8 mouse cellular contexts compared by ENCODE assay signal in genomic region chr11:75147106-75147845, GRCm38 (mm10). TPM values are rescaled to one million over a fixed set of nuclear protein-coding genes. Genes with fewer than 3 reads are reported as not detected.
DNase-seq lines count a peak whose midpoint lies in the region; ATAC-seq lines count a peak whose summit lies in the region.

No protein-coding gene starts in this region.

- 16% methylated on average over 11 of the region's 11 CpGs for WGBS in embryonic facial prominence, embryonic 12.5 days
- WGBS in hindbrain, embryonic 14.5 days, result 34% methylated on average over 11 of the region's 11 CpGs

- no peak overlapping the region for H3K9ac ChIP-seq in embryonic facial prominence, embryonic 12.5 days
- H3K9ac ChIP-seq in hindbrain, embryonic 14.5 days, result peak overlapping the region; percentile 2; the same call in 1 of the 2 replicates

- intact Hi-C loops in left cerebral cortex, postnatal 4 days (cut with DNase I), result no loop called here
- intact Hi-C loops in left cerebral cortex, postnatal 36 days (cut with DNase I), result no loop called here

- H3K4me1 ChIP-seq in embryonic facial prominence, embryonic 12.5 days, result peaks cover 39% of the 10 kb centered on the region
- peaks cover 14% of the 10 kb centered on the region for H3K4me1 ChIP-seq in hindbrain, embryonic 14.5 days (replicated peaks; ENCODE audit: control insufficient read depth, insufficient read depth, low read length)

- H3K4me3 ChIP-seq in embryonic facial prominence, embryonic 12.5 days, result no peak overlapping the region
- no peak overlapping the region for H3K4me3 ChIP-seq in hindbrain, embryonic 14.5 days (replicated peaks; ENCODE audit: low read length)

- peak; percentile 48 for DNase-seq in left cerebral cortex, postnatal 4 days
- DNase-seq in left cerebral cortex, postnatal 36 days (ENCODE audit: low spot score in 2 of 2), result no peak
- peak; percentile 58 for DNase-seq in hindbrain, embryonic 14.5 days (ENCODE audit: low spot score)
- no peak for DNase-seq in layer of hippocampus, adult 8-10 months (ENCODE audit: low spot score in 2 of 2)
- DNase-seq in cerebellum, postnatal 14 days, result no peak
- DNase-seq in right cerebral cortex, postnatal 25 days, result no peak

- no peaks in the 10 kb centered on the region for H3K27me3 ChIP-seq in embryonic facial prominence, embryonic 12.5 days
- no peaks in the 10 kb centered on the region for H3K27me3 ChIP-seq in hindbrain, embryonic 14.5 days (ENCODE audit: control insufficient read depth, insufficient read depth, low read length)

- H3K27ac ChIP-seq in embryonic facial prominence, embryonic 12.5 days, result peak overlapping the region; percentile 92
- peak overlapping the region; percentile 64 for H3K27ac ChIP-seq in hindbrain, embryonic 14.5 days

- no peaks in the 10 kb centered on the region for H3K9me3 ChIP-seq in embryonic facial prominence, embryonic 12.5 days
- H3K9me3 ChIP-seq in hindbrain, embryonic 14.5 days (ENCODE audit: control insufficient read depth, low read length), result no peaks in the 10 kb centered on the region

- ATAC-seq in embryonic facial prominence, embryonic 12.5 days (ENCODE audit: insufficient number of reproducible peaks, insufficient read depth, low FRiP score, low TSS enrichment), result peak; percentile 86
- peak; percentile 69 for ATAC-seq in hindbrain, embryonic 14.5 days (ENCODE audit: low FRiP score)
- 0 out of 2 replicates have a peak, but pooled peaks have one; percentile 4 for ATAC-seq in megakaryocyte-erythroid progenitor cell, adult 5-6 weeks (replicated peaks; ENCODE audit: low FRiP score, low TSS enrichment, poor library complexity, severe bottlenecking)

- H3K36me3 ChIP-seq in embryonic facial prominence, embryonic 12.5 days, result peaks cover 31% of the 10 kb centered on the region
- peaks cover 53% of the 10 kb centered on the region for H3K36me3 ChIP-seq in hindbrain, embryonic 14.5 days (replicated peaks; ENCODE audit: control insufficient read depth, insufficient read depth)

- peak overlapping the region; percentile 17; the same call in 1 of the 2 replicates for H3K4me2 ChIP-seq in embryonic facial prominence, embryonic 12.5 days (replicated peaks)
- H3K4me2 ChIP-seq in hindbrain, embryonic 14.5 days (replicated peaks), result no peak overlapping the region; the same call in 1 of the 2 replicates

RNA-seq across cellular contexts. Expression of gene Hic1, which starts 22.0 kb away (rescaled TPM):
- total RNA-seq in left cerebral cortex, postnatal 4 days (2021), result 1 to 10 TPM; 5.2 to 5.6 TPM
- 1 to 10 TPM; 2.7 to 3.3 TPM for total RNA-seq in left cerebral cortex, postnatal 36 days (2021)
- 39.2 and 44.8 TPM in 2 replicates for polyA plus RNA-seq in embryonic facial prominence, embryonic 12.5 days (2016; fragmentation: Nextera tagmentation; extraction: Ambion mirVana)
- polyA plus RNA-seq in hindbrain, embryonic 14.5 days (2014; fragmentation: Nextera tagmentation; extraction: Ambion mirVana), result 1.9 and 2.6 TPM in 2 replicates
- total RNA-seq in megakaryocyte-erythroid progenitor cell, adult 5-6 weeks (2014; fragmentation: Nextera tagmentation), result 0.17 TPM in 1 of 2 replicates, not detected in the other
- 0.52 TPM in 1 of 2 replicates, not detected in the other for total RNA-seq in megakaryocyte-erythroid progenitor cell, adult 5-6 weeks (2017)
- total RNA-seq in layer of hippocampus, adult 8-10 months (2022), result 1 to 10 TPM; 2.9 to 4.9 (median 3.9) TPM

RNA-seq across cellular contexts. Expression of gene Ovca2, which starts 31.4 kb away (rescaled TPM):
- 10 to 100 TPM in 1 of 2 experiments, 1 to 10 TPM in 1; 9.2 to 11.2 TPM for total RNA-seq in left cerebral cortex, postnatal 4 days (2021)
- 10 to 100 TPM; 11.0 to 13.3 TPM for total RNA-seq in left cerebral cortex, postnatal 36 days (2021)
- 30.0 and 31.5 TPM in 2 replicates for polyA plus RNA-seq in embryonic facial prominence, embryonic 12.5 days (2016; fragmentation: Nextera tagmentation; extraction: Ambion mirVana)
- 17.4 and 20.3 TPM in 2 replicates for polyA plus RNA-seq in hindbrain, embryonic 14.5 days (2014; fragmentation: Nextera tagmentation; extraction: Ambion mirVana)
- 18.8 and 21.3 TPM in 2 replicates for total RNA-seq in megakaryocyte-erythroid progenitor cell, adult 5-6 weeks (2014; fragmentation: Nextera tagmentation)
- 17.6 and 29.0 TPM in 2 replicates for total RNA-seq in megakaryocyte-erythroid progenitor cell, adult 5-6 weeks (2017)
- total RNA-seq in layer of hippocampus, adult 8-10 months (2022), result 10 to 100 TPM; 15.6 to 23.4 (median 19.8) TPM

RNA-seq across cellular contexts. Expression of gene Dph1, which starts 43.8 kb away (rescaled TPM):
- 10 to 100 TPM; 15.2 to 15.3 TPM for total RNA-seq in left cerebral cortex, postnatal 4 days (2021)
- 10 to 100 TPM; 25.3 to 25.6 TPM for total RNA-seq in left cerebral cortex, postnatal 36 days (2021)
- polyA plus RNA-seq in embryonic facial prominence, embryonic 12.5 days (2016; fragmentation: Nextera tagmentation; extraction: Ambion mirVana), result 22.6 and 23.3 TPM in 2 replicates
- 13.6 and 14.4 TPM in 2 replicates for polyA plus RNA-seq in hindbrain, embryonic 14.5 days (2014; fragmentation: Nextera tagmentation; extraction: Ambion mirVana)
- 22.3 and 25.0 TPM in 2 replicates for total RNA-seq in megakaryocyte-erythroid progenitor cell, adult 5-6 weeks (2014; fragmentation: Nextera tagmentation)
- total RNA-seq in megakaryocyte-erythroid progenitor cell, adult 5-6 weeks (2017), result 13.3 and 14.2 TPM in 2 replicates
- 10 to 100 TPM; 28.9 to 38.6 (median 30.9) TPM for total RNA-seq in layer of hippocampus, adult 8-10 months (2022)

RNA-seq across cellular contexts. Expression of gene Rtn4rl1, which starts 46.3 kb away (rescaled TPM):
- 10 to 100 TPM; 31.6 to 35.4 TPM for total RNA-seq in left cerebral cortex, postnatal 4 days (2021)
- total RNA-seq in left cerebral cortex, postnatal 36 days (2021), result 10 to 100 TPM; 83.5 to 88.3 TPM
- polyA plus RNA-seq in embryonic facial prominence, embryonic 12.5 days (2016; fragmentation: Nextera tagmentation; extraction: Ambion mirVana), result 5.1 and 5.7 TPM in 2 replicates
- 8.5 and 10.3 TPM in 2 replicates for polyA plus RNA-seq in hindbrain, embryonic 14.5 days (2014; fragmentation: Nextera tagmentation; extraction: Ambion mirVana)
- not detected in 2 replicates for total RNA-seq in megakaryocyte-erythroid progenitor cell, adult 5-6 weeks (2014; fragmentation: Nextera tagmentation)
- total RNA-seq in megakaryocyte-erythroid progenitor cell, adult 5-6 weeks (2017), result 0.80 TPM in 1 of 2 replicates, not detected in the other
- total RNA-seq in layer of hippocampus, adult 8-10 months (2022), result 100 to 1,000 TPM in 2 of 4 experiments, 10 to 100 TPM in 2; 80.7 to 110 (median 97.3) TPM

Comparison
In these comparisons a context has a peak if more than half of its experiments do, and no peak if none do; other contexts are left out.
1. DNase-seq: peak in left cerebral cortex, postnatal 4 days (single experiment) and hindbrain, embryonic 14.5 days (single experiment); none in left cerebral cortex, postnatal 36 days (0 of 2), layer of hippocampus, adult 8-10 months (0 of 2), cerebellum, postnatal 14 days (0 of 2) and right cerebral cortex, postnatal 25 days (single experiment).
2. ATAC-seq: peak in every context shown above with its lines; median percentile 86 in embryonic facial prominence, embryonic 12.5 days; 69 in hindbrain, embryonic 14.5 days; 4 in megakaryocyte-erythroid progenitor cell, adult 5-6 weeks.